Mouse (Mus musculus) 3134 (cell line): ENCODE measurements around the gene Ajm1.

Source experiments
- DNase-seq: peaks from one replicate; pipeline ENCODE4 v3.0.0-alpha.2; 2011; ENCODE audit warnings: low spot score; ENCODE audit not compliant: insufficient read length; ENCODE audit errors: extremely low read depth

The Ajm1 gene

GRCm38 (mm10) chr2:25534866-25535182 lies 46.7 kb downstream of the Ajm1 start:
- no peak for DNase-seq

- peak; percentile 83 for DNase-seq
These were observed 47.2 kb downstream of the Ajm1 start for GRCm38 (mm10) chr2:25534178-25534865.

GRCm38 (mm10) chr2:25533707-25534106 lies 47.9 kb downstream of the Ajm1 start:
- no peak for DNase-seq

DNA sequence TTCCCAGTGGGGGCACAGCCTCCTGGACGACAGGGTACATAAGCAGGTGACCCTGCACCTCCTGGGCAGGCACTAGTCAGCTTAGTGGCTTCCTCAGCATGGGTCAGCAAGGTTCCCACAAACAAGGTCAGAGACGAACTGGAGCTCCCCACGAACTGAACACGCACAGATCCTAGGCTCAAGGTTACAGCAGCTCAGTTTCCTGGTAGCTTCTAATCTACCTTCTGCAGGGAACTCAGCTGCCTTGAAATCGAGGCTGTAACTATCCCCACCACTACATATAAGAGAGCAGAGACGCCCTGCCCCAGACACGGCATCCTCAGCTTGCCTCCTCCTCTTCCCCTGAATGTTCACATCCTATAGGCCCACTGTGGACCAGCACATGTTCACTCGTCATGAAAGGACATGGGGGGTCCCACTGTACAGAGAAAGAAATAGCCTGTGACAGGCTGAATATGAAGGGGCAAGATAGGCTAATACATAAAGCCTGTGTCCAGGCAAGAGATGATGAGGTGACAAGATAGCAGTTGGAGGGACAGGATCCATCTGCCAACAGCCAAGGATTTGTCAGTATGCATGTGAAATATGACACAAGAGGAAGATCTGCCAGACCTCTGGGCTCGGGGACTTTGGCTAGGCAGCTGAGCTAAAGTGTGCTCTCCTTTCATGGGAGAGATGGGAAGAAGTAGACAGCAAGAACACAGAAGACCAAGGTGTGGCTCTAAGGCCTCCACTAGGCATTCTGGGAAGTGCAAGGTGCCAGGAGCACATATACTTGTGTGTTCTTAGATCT lies 54.9 kb downstream of the Ajm1 start:
- DNase-seq = no peak
